Mouse (Mus musculus) hematopoietic stem cell, adult 5-6 weeks (primary cell): ENCODE data around the gene Nrd1. TPM values are rescaled to one million over a fixed set of nuclear protein-coding genes. Genes with fewer than 3 reads are reported as not detected.

Experiments used
- total RNA-seq: library from RNA; stranded (forward); fragments of 172-1452, 232-1000 nt; gene quantifications from 2 replicates; pipeline ENCODE4 v1.2.3, GENCODE M21; 2017

Nrd1 gene
- total RNA-seq, 1 experiment from 2014 or later: 153 TPM

Other genes starting within 250 kb of the Nrd1 start
- 1.9 and 3.2 TPM in 2 replicates for gene Zfyve9, start 219.9 kb upstream of the Nrd1 start, total RNA-seq
- 86.5 and 89.5 TPM in 2 replicates for gene Btf3l4, start 167.0 kb upstream of the Nrd1 start, total RNA-seq
- 60.1 and 72.5 TPM in 2 replicates for gene Txndc12, start 166.1 kb upstream of the Nrd1 start, total RNA-seq
- gene Kti12, start 152.9 kb upstream of the Nrd1 start, total RNA-seq: 32.9 and 35.3 TPM in 2 replicates
- gene A730015C16Rik, start 152.0 kb upstream of the Nrd1 start, total RNA-seq: 0.38 and 2.0 TPM in 2 replicates
- not detected in 2 replicates for gene Rab3b, start 121.6 kb upstream of the Nrd1 start, total RNA-seq
- 124 and 147 TPM in 2 replicates for gene Osbpl9, start 201.6 kb downstream of the Nrd1 start, total RNA-seq
- gene Calr4, start 233.8 kb downstream of the Nrd1 start, total RNA-seq: not detected in 2 replicates